Mouse (Mus musculus) kidney, adult 2 months (tissue): ENCODE results near the gene Nlrp1a.

Source experiments
- CTCF ChIP-seq: fragments of 200-500 bp; conservative IDR thresholded peaks from 2 replicates; pipeline ENCODE4 v1.5.1; 2011; ENCODE audit warnings: low read depth, mild to moderate bottlenecking, control low read depth, low read length, moderate library complexity, mixed read lengths; ENCODE audit not compliant: insufficient read depth, insufficient read length
- POLR2A ChIP-seq: fragments of 200-500 bp; IDR thresholded peaks from one replicate; pipeline ENCODE4 v1.6.1; 2011; ENCODE audit warnings: low read depth, low read length, control low read depth

- TF ChIP-seq POLR2A (no peak), CTCF (no peak)
These were observed 10.8 kb upstream of the Nlrp1a start for GRCm38 (mm10) chr11:71155272-71155671.
